Mouse (Mus musculus) cortical plate, adult 2 months (tissue): Measurements from ENCODE around the gene Gse1. TPM values are rescaled to one million over a fixed set of nuclear protein-coding genes. Genes with fewer than 3 reads are reported as not detected.

ENCODE experiments used
- H3K27ac ChIP-seq: fragments of 200-500 bp; 2 replicates; pipeline ENCODE4 v1.5.1; 2012; ENCODE audit warnings: low read length, control low read depth, inconsistent platforms; ENCODE audit not compliant: insufficient read depth
- H3K4me1 ChIP-seq: fragments of 200-500 bp; 2 replicates; pipeline ENCODE4 v1.6.1; 2011; ENCODE audit warnings: low read length; ENCODE audit not compliant: control insufficient read depth, insufficient read depth
- H3K4me3 ChIP-seq: fragments of 200-500 bp; 2 replicates; pipeline ENCODE4 v1.5.1; 2011; ENCODE audit warnings: mild to moderate bottlenecking, low read length, control low read depth; ENCODE audit not compliant: insufficient read depth
- CTCF ChIP-seq: fragments of 200-500 bp; IDR thresholded peaks from 2 replicates; pipeline ENCODE4 v1.5.1; 2011; ENCODE audit warnings: mild to moderate bottlenecking, control low read depth, low read length; ENCODE audit not compliant: insufficient read depth; ENCODE audit errors: extremely low read depth
- POLR2A ChIP-seq: fragments of 200-500 bp; IDR thresholded peaks from 2 replicates; pipeline ENCODE4 v1.6.1; 2011; ENCODE audit warnings: mild to moderate bottlenecking, low read length, control low read depth; ENCODE audit not compliant: insufficient read depth; ENCODE audit errors: extremely low read depth
- polyA plus RNA-seq: library from polyadenylated mRNA; depleted of rRNA; stranded (reverse); fragments of >200 nt; gene quantifications from 2 replicates; pipeline ENCODE4 v1.2.3, GENCODE M21; 2012

The Gse1 gene
- polyA plus RNA-seq, 1 experiment: 41.0 TPM

DNA sequence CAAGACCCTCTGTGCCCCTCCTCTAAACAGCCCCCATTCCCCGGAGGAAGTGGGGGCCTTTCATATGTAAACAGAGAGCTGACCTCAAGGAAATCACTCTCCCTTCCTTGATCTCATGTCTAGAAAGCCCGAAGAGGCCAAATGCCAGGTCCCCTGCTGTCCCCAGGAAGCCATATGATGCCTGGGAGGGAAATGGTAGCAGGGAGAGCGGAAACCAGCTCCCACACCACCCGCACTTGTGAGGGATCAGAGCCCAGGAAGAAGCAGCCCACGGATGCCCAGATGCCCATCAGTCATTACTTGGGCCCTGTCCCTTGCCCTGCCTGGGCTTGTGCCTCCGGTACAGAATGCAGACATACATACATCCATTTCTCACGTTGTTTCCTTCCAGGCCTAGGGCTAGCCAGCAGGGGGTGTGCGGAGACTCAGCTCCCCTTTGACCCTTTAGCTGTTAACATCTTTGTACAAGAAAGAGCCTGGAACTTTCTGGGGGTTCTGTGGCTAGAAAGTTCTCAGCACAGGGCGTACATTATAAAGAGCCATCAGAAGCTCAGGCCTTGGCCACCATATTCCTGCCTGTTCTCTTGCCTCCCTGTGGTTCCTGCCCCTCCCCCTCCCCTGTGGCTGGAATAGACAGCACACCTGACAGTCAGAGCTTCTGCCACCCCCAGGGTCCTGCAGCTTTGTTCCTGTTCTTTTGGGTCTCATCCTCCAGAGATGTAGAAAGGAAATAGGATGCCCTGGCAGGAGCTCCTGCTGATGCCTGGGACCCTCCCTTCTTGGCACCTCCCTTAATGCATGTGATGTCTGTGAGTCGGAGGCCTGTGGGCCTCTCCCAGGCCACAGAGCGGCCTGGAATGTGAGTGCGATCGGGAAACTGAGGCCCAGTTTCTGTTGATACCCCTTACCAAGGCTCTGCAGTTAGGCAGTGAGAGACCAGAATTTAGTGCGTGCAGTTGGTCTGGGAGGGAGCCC lies 180.3 kb downstream of the Gse1 start:
- Histone ChIP-seq H3K27ac (no peak overlapping the region), H3K4me1 (peaks cover 7% of the 10 kb centered on the region; the same call in 1 of the 2 replicates), H3K4me3 (no peak overlapping the region)
- TF ChIP-seq CTCF (no peak), POLR2A (no peak)

DNA sequence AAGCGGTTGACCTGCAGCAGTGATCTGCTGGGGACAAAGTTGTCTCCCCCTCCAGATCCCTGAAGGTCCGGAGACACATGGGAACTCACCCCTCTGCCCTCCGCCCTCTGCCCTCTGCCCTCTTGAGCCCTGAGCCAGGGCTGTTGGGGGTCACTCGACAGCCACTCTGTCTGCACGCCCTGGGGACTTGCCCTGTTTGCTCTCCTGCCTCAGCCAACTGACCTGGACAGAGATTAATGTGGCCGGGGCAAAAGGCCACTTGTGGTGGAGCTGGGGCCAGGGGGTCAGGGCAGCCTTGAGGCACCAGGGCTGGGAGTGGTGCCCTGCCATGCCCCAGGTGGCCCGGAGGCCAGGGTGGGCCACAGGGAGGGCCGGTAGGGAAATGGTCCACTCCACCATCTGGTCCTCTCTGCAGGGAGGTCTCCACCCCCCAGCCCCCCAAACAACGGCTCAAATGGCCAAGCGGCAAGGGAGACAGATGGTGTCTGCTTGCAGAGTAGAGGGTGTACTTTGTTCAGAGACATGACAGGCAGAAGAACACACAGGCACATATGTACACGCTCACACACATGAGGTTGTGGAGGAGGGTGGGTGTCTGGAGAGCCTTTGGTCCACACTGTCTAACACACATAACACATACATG lies 181.2 kb downstream of the Gse1 start:
- Histone ChIP-seq H3K4me3 (no peak overlapping the region), H3K4me1 (peaks cover 8% of the 10 kb centered on the region; the same call in 1 of the 2 replicates), H3K27ac (no peak overlapping the region)
- TF ChIP-seq POLR2A (no peak), CTCF (no peak)

DNA sequence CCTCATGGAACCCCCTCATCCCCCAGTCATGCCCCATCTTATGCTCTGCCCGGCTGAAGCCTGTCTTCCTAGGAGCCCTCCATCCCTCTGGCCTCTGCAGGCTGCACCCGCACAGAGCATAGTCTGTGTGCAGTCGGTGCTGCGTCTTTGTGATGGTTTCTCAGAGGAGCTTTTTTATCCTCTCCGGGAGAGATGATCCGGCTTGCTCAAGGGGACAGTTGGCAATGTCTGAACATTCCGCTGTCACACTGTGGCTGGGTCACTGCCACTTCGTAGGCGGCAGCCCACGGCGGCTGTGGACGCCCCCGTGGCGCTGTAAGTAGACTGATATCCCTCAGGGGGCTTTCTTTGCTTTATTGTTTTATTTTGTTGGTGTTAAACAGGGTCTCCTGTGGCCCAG lies 182.8 kb downstream of the Gse1 start:
- Histone ChIP-seq H3K4me1 (peaks cover 10% of the 10 kb centered on the region), H3K27ac (no peak overlapping the region), H3K4me3 (no peak overlapping the region)
- no peak for TF ChIP-seq CTCF
- no peak for TF ChIP-seq POLR2A

DNA sequence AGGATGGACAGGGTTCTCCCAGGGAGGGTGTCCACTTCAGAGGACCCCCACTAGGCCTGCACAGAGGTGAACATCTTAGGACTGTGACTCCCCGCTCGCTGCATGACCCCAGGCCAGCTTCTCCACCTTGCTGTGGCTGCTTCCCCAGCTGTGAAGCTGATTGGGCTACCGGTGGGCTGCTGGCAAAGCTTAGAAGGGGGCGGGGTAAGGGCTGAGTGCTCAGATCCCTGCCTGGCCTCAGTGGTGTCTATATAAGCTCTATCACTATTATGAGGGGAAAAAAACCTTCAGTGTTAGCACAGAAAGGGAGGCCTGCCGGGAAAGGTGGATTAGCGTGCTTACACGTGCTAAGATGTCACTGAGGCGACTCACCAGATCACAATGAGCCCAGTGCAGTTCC lies 183.6 kb downstream of the Gse1 start:
- no peak overlapping the region for H3K27ac ChIP-seq
- no peak overlapping the region for H3K4me3 ChIP-seq
- peaks cover 10% of the 10 kb centered on the region for H3K4me1 ChIP-seq
- TF ChIP-seq POLR2A: no peak
- no peak for TF ChIP-seq CTCF

DNA sequence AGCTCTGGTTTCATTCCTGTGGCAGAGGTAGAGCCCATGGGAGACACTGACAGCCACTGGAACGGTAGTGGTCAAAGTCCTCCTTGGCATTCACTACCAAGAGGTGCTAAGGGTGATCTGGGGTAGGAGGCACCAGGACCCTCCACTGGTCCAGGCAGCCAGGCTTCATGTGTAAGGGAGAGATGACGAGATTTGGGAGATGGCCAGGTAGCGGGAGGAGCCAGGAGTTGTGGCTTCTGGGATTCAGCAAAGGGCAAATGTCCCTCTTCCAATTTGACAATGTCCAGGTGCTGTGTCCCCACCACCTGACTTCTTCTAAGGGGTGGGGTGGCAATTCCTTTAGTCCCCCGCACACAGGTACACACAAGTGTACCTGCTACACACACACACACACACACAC lies 184.1 kb downstream of the Gse1 start:
- Histone ChIP-seq H3K27ac (no peak overlapping the region), H3K4me1 (peaks cover 10% of the 10 kb centered on the region), H3K4me3 (no peak overlapping the region)
- TF ChIP-seq CTCF (no peak), POLR2A (no peak)

DNA sequence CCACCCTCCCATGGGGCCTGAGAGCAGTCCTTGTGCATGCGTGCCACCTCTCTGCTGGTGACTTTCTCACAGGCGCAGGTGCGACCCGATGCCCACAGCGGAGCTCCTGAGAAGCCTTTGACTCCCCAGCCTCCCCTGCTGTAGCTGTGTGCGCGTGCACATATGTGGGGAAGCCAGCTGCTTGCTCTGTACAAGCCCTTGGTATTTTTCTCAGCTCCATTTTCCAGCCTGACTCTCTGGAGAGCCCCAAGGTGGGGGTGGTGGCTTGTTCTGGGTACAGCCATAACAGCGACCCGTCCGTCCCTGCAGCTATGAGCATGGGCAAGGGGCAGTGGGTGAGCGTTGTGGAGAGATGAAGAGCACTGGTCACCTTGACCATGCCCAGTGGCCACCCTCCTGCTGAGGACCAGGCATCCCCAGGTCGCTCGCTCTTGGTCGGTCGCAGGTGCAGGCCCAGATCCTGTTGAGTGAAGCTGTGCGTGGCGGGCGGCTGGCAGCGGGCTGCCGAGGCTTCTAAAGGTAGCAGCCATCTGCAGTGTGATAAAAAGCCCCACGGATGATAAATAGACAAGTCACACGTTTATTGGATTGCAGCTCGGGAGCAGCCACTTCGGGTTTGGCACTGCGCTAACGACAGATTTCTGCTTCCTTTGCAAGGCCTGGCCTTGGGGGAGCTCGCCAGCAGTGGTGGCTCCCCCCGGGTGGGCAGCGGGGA lies 184.8 kb downstream of the Gse1 start:
- Histone ChIP-seq H3K4me3 (no peak overlapping the region), H3K4me1 (peaks cover 10% of the 10 kb centered on the region), H3K27ac (no peak overlapping the region)
- TF ChIP-seq POLR2A (no peak), CTCF (no peak)

DNA sequence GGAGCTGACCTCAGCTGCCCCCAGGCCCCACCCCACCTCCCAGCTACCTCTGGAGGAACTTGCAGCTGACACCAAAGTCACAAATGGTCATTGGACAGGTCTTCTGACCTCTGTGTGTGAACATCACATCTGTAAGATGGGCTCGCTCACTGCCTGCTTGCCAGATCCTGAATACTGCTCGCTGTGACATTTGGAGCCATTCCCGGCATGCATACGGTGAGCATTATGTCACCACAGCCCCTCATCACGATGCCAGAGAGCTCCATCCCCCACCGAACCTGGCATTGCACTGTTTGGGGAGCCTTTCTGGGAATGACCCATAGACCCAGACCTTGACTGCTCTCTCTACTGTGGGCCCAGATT lies 185.4 kb downstream of the Gse1 start:
- H3K27ac ChIP-seq: no peak overlapping the region
- H3K4me1 ChIP-seq: peaks cover 10% of the 10 kb centered on the region
- no peak for TF ChIP-seq CTCF
- no peak for TF ChIP-seq POLR2A
- no peak overlapping the region for H3K4me3 ChIP-seq

DNA sequence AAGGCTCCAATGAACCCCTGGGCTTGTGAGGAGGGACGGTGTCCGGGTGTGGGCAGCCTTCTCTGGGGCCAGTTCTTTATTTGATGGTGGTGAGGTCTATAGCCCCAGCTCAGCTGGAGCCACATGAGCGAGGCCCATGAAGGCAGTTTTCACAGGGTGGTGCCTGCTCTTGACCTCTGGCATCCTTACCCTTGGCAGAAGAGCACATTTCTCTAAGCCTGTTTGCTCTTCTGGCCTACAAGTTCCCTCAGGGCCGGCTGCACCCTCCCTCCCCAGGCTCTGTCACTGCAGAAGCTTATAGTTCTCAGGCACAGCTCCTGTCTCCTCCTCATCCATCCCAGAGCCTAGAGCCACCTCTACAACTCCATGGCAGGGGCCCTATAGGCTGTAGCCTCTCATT lies 186.0 kb downstream of the Gse1 start:
- H3K4me1 ChIP-seq: peaks cover 12% of the 10 kb centered on the region
- TF ChIP-seq CTCF: no peak
- no peak for TF ChIP-seq POLR2A
- no peak overlapping the region for H3K4me3 ChIP-seq
- no peak overlapping the region for H3K27ac ChIP-seq

DNA sequence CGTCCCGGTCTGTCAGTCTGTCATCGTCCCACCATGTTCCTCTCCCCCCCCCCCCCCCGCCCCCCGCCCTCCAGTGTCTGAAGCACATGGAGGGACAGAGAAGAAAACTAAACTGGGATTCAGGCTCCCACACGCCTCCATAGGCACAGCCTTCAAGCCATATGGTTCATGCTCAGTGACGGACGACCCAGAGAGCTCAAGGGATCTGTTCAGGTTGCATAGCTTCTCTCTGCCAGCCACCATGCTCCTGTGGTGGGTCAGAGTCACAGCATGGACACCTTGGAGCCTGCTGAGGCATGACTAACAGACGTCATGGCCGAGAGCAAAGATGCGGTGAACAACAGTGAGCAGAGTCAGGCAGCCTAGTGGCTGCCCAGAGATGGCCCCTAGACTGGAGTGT lies 187.2 kb downstream of the Gse1 start:
- H3K4me1 ChIP-seq: peaks cover 12% of the 10 kb centered on the region
- no peak overlapping the region for H3K4me3 ChIP-seq
- no peak for TF ChIP-seq POLR2A
- no peak for TF ChIP-seq CTCF
- H3K27ac ChIP-seq: no peak overlapping the region
